Mouse (Mus musculus): ENCODE measurements around the gene Stx18. TPM values are rescaled to one million over a fixed set of nuclear protein-coding genes. Genes with fewer than 3 reads are reported as not detected.

Gene Stx18
- polyA plus RNA-seq, 1 experiment from 2014 or later, result 20.2 TPM

- Histone ChIP-seq H3K27ac (no peak overlapping the region), H3K27me3 (replicated peaks) (0 out of 2 replicates have a peak, but pooled peaks cover 3% of the 10 kb centered on the region), H3K4me1 (no peaks in the 10 kb centered on the region), H3K36me3 (no peaks in the 10 kb centered on the region), H3K4me3 (no peak overlapping the region), H3K9me3 (replicated peaks) (no peaks in the 10 kb centered on the region), H3K4me2 (no peak overlapping the region), H3K9ac (no peak overlapping the region)
- no peak for ATAC-seq
- 67% methylated on average over 2 of the region's 2 CpGs for WGBS (ENCODE audit: insufficient replicate concordance)
These were observed 148.5 kb downstream of the Stx18 start for GRCm38 (mm10) chr5:38187006-38187405.

Other genes starting within 250 kb of the Stx18 start
- gene Msx1, start 214.2 kb upstream of the Stx18 start, polyA plus RNA-seq (2016; fragmentation: Nextera tagmentation; extraction: Ambion mirVana), result 0.51 and 0.63 TPM in 2 replicates
- gene Nsg1, start 121.2 kb downstream of the Stx18 start, polyA plus RNA-seq (2016; fragmentation: Nextera tagmentation; extraction: Ambion mirVana), result 7.4 and 8.4 TPM in 2 replicates
- gene Zbtb49, start 181.7 kb downstream of the Stx18 start, polyA plus RNA-seq (2016; fragmentation: Nextera tagmentation; extraction: Ambion mirVana), result 4.4 and 5.4 TPM in 2 replicates
- 145 and 147 TPM in 2 replicates for gene Lyar, start 181.7 kb downstream of the Stx18 start, polyA plus RNA-seq (2016; fragmentation: Nextera tagmentation; extraction: Ambion mirVana)
- 51.3 and 55.5 TPM in 2 replicates for gene Tmem128, start 221.4 kb downstream of the Stx18 start, polyA plus RNA-seq (2016; fragmentation: Nextera tagmentation; extraction: Ambion mirVana)
- not detected in 2 replicates for gene Otop1, start 237.2 kb downstream of the Stx18 start, polyA plus RNA-seq (2016; fragmentation: Nextera tagmentation; extraction: Ambion mirVana)

Measured in liver, embryonic 12.5 days (tissue).